Mouse (Mus musculus): ENCODE measurements around the gene Mosmo.

GRCm38 (mm10) chr7:120754671-120755070 lies 77.3 kb downstream of the Mosmo start:
- no peak for TF ChIP-seq EP300 (IDR thresholded peaks at IDR 0.05; ENCODE audit: low read depth)
- peak; percentile 98 for TF ChIP-seq CTCF (IDR thresholded peaks at IDR 0.05; ENCODE audit: low read depth)

All from heart, postnatal 0 days (tissue).